Mouse (Mus musculus) spleen, adult 18-20 months (tissue): Measurements from ENCODE around the gene Prl7b1.

Experiments
- DNase-seq, 2 experiments: peaks; one replicate each; pipeline ENCODE4 v3.0.0; 2022; ENCODE audit warnings: mixed read lengths in 2 of 2

Prl7b1 gene

GRCm38 (mm10) chr13:27610482-27610881 is at the start of gene Prl7b1:
Gene Prl7b1, minus strand, starts transcription at chr13:27610582.
- no peak for DNase-seq

- DNase-seq: no peak
These were observed 32.0 kb upstream of the Prl7b1 start, which contains the start of gene Prl7a1 for GRCm38 (mm10) chr13:27642393-27642792. Gene Prl7a1, minus strand, starts transcription at chr13:27642493.

GRCm38 (mm10) chr13:27582071-27582470 is 28.3 kb downstream of the Prl7b1 start, which contains the start of gene Prl8a1:
Gene Prl8a1, minus strand, starts transcription at chr13:27582171.
- DNase-seq: no peak

- no peak for DNase-seq
These were observed 45.9 kb downstream of the Prl7b1 start, which contains the start of gene Prl8a9 for GRCm38 (mm10) chr13:27564506-27564905. Gene Prl8a9, minus strand, starts transcription at chr13:27564606.

- no peak for DNase-seq
These were observed 57.0 kb downstream of the Prl7b1 start for GRCm38 (mm10) chr13:27553336-27553735.
